Mouse (Mus musculus) brain, embryonic 14.5 days (tissue): ENCODE results near the gene Ifi27.
"Not testable (repeated sequence)": the region's sequence is repeated elsewhere in the genome, so short reads cannot be mapped to it uniquely, and the experiment has no call there.

Source experiments
- CTCF ChIP-seq: fragments of 200-500 bp; IDR thresholded peaks from 2 replicates; pipeline ENCODE4 v1.5.1; 2012; ENCODE audit warnings: inconsistent platforms, mild to moderate bottlenecking, moderate library complexity, borderline replicate concordance; ENCODE audit not compliant: insufficient read depth, insufficient read length; ENCODE audit errors: extremely low read depth
- POLR2A ChIP-seq: fragments of 200-500 bp; IDR thresholded peaks from 2 replicates; pipeline ENCODE4 v1.6.1; 2012; ENCODE audit warnings: mild to moderate bottlenecking, inconsistent platforms, borderline replicate concordance; ENCODE audit not compliant: poor library complexity, insufficient read depth, insufficient read length, severe bottlenecking; ENCODE audit errors: extremely low read depth

- not testable (repeated sequence) for TF ChIP-seq CTCF, POLR2A
These were observed 50.4 kb downstream of the Ifi27 start for GRCm38 (mm10) chr12:103484200-103484972.
